ENCODE assay signal across 20 mouse cellular contexts in genomic region chr3:129412126-129412960, GRCm38 (mm10).
"Had no signal": no experiment of that assay in that cellular context is flagged by ENCODE, and none has a peak within 500 bp of the region (broad histone marks: within the 10 kb centered on the region; RNA-seq: fewer than 3 reads in every experiment).

No protein-coding gene starts in this region.

- H3K27me3 ChIP-seq: kidney, embryonic 15.5 days; limb, embryonic 15.5 days; midbrain, embryonic 13.5 days had no signal

- H3K27ac ChIP-seq: kidney, embryonic 15.5 days; left cerebral cortex, adult 2 months; limb, embryonic 15.5 days; liver, embryonic 14.5 days; macrophage; midbrain, embryonic 13.5 days; stomach, postnatal 0 days had no signal

- H3K9ac ChIP-seq: kidney, embryonic 15.5 days; limb, embryonic 15.5 days; liver, embryonic 14.5 days; liver, postnatal 0 days; lung, embryonic 14.5 days; midbrain, embryonic 13.5 days had no signal

- H3K4me3 ChIP-seq: kidney, embryonic 15.5 days; left cerebral cortex, adult 2 months; limb, embryonic 15.5 days; midbrain, embryonic 13.5 days had no signal

- H3K4me2 ChIP-seq: kidney, embryonic 15.5 days; limb, embryonic 15.5 days; liver, embryonic 11.5 days; lung, embryonic 14.5 days; midbrain, embryonic 13.5 days had no signal

- H3K9me3 ChIP-seq: kidney, embryonic 15.5 days; limb, embryonic 15.5 days; midbrain, embryonic 13.5 days had no signal

- H3K36me3 ChIP-seq: kidney, embryonic 15.5 days; limb, embryonic 15.5 days; midbrain, embryonic 13.5 days had no signal

- H3K4me1 ChIP-seq: kidney, embryonic 15.5 days; midbrain, embryonic 13.5 days had no signal

- DNase-seq: kidney, adult 11 months; kidney, adult 8-10 months; kidney, postnatal 10 days; kidney, postnatal 36 days; layer of hippocampus, postnatal 36 days; left cerebral cortex, postnatal 4 days; liver, postnatal 0 days; lung, embryonic 14.5 days; right cerebral cortex, postnatal 14 days; right cerebral cortex, postnatal 4 days; thymus, postnatal 25 days had no signal

- ATAC-seq: liver, postnatal 0 days; lung, postnatal 0 days; midbrain, embryonic 13.5 days had no signal
